Mouse (Mus musculus) lung, adult 18-20 months (tissue): ENCODE data around the gene Rcor3.

Source experiments
- DNase-seq, 2 experiments: peaks; one replicate each; pipeline ENCODE4 v3.0.0; 2022; ENCODE audit warnings: mixed read lengths in 2 of 2

The Rcor3 gene

GRCm38 (mm10) chr1:192137926-192138910 lies at the start of gene Rcor3:
Rcor3 (minus strand) TSS chr1:192138062.
- peak; percentile 84 to 85 for DNase-seq

GRCm38 (mm10) chr1:192181696-192182257 lies 43.9 kb upstream of the Rcor3 start:
- no peak for DNase-seq

GRCm38 (mm10) chr1:192179877-192180276 lies 42.0 kb upstream of the Rcor3 start:
- no peak for DNase-seq

- DNase-seq, result no peak
Measured at GRCm38 (mm10) chr1:192171477-192171876, 33.6 kb upstream of the Rcor3 start.

GRCm38 (mm10) chr1:192151179-192151578 lies 13.3 kb upstream of the Rcor3 start:
- no peak for DNase-seq

- DNase-seq, result no peak
Measured at GRCm38 (mm10) chr1:192140313-192140712, 2.5 kb upstream of the Rcor3 start.

- DNase-seq, result peak; percentile 16 to 45
Measured at GRCm38 (mm10) chr1:192137291-192137925, 454 bp downstream of the Rcor3 start.

- DNase-seq, result peak; percentile 78 to 80
Measured at GRCm38 (mm10) chr1:192136561-192137290, 1.1 kb downstream of the Rcor3 start.

GRCm38 (mm10) chr1:192130202-192130601 lies 7.7 kb downstream of the Rcor3 start:
- no peak for DNase-seq

- no peak for DNase-seq
Measured at GRCm38 (mm10) chr1:192128343-192128742, 9.5 kb downstream of the Rcor3 start.

- DNase-seq, result no peak
Measured at GRCm38 (mm10) chr1:192125761-192126160, 12.1 kb downstream of the Rcor3 start.

GRCm38 (mm10) chr1:192116262-192116661 lies 21.6 kb downstream of the Rcor3 start:
- no peak for DNase-seq

GRCm38 (mm10) chr1:192115378-192115777 lies 22.5 kb downstream of the Rcor3 start:
- no peak for DNase-seq

- no peak for DNase-seq
Measured at GRCm38 (mm10) chr1:192109169-192109568, 28.7 kb downstream of the Rcor3 start.

GRCm38 (mm10) chr1:192107352-192107751 lies 30.5 kb downstream of the Rcor3 start:
- peak in 1 of 2 experiments; percentile 19 for DNase-seq

GRCm38 (mm10) chr1:192105902-192106389 lies 31.9 kb downstream of the Rcor3 start:
- DNase-seq, result no peak

- no peak for DNase-seq
Measured at GRCm38 (mm10) chr1:192104021-192104420, 33.8 kb downstream of the Rcor3 start.

GRCm38 (mm10) chr1:192103176-192103575 lies 34.7 kb downstream of the Rcor3 start:
- DNase-seq, result no peak

- DNase-seq, result no peak
Measured at GRCm38 (mm10) chr1:192101359-192101758, 36.5 kb downstream of the Rcor3 start.

GRCm38 (mm10) chr1:192100742-192101141 lies 37.1 kb downstream of the Rcor3 start:
- no peak for DNase-seq

- DNase-seq, result no peak
Measured at GRCm38 (mm10) chr1:192095626-192096025, 42.2 kb downstream of the Rcor3 start.

- peak in 1 of 2 experiments; percentile 67 for DNase-seq
Measured at GRCm38 (mm10) chr1:192094451-192095170, 43.3 kb downstream of the Rcor3 start.
